Mouse (Mus musculus): ENCODE data around the gene Ptdss2. TPM values are rescaled to one million over a fixed set of nuclear protein-coding genes. Genes with fewer than 3 reads are reported as not detected.

Ptdss2 gene
- 14.6 TPM for polyA plus RNA-seq (2014; fragmentation: Illumina TruSeq; extraction: RNeasy Lipid Tissue Mini Kit (QIAGEN cat#74804); ENCODE audit: insufficient read depth, low read depth, low replicate concordance)

DNA sequence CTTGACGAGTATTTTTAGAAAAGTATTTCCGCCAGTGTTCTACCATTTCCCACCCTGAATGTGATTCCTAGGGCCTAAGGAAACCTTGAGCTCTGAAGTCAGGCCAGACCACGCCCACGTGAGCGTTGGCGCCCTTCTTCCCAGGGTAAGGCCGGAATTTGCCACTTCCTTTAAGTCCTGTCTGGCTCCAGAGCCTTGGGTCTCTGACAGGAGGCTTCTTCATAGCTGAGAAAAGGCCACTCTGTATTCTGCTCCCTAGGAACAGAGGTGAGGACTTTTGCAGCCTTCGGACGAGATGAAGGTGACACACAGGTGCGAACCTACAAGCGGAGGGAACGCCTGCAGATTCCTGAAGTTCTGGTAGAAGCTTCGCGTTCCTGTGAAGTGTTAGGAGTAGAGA lies at the start of gene Ptdss2:
TSS of gene Ptdss2 (plus strand) at position 138 of the 400 bp plus-strand sequence.

DNA sequence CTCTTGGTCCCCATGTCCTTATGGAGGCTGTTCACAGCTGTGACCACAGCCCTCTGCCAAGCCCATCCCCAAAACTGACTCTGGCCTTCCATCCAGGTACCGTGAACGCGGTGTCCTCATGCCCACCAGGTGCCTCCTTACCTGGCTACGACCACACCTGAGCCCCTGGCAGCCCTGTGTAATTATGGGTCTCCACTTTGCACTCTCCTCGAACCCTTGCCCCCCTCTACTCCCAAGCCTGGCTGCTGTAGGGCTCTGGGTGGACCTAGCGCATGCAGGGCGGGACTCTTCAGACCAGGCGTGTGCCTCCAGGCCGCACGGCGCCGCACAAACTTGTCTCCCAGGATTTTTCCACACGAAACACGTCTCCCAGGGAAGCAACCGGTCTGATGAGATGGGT lies 44.3 kb upstream of the Ptdss2 start, which contains the start of gene Pkp3:
TSS of gene Pkp3 (plus strand) at position 378 of the 400 bp plus-strand sequence.

DNA sequence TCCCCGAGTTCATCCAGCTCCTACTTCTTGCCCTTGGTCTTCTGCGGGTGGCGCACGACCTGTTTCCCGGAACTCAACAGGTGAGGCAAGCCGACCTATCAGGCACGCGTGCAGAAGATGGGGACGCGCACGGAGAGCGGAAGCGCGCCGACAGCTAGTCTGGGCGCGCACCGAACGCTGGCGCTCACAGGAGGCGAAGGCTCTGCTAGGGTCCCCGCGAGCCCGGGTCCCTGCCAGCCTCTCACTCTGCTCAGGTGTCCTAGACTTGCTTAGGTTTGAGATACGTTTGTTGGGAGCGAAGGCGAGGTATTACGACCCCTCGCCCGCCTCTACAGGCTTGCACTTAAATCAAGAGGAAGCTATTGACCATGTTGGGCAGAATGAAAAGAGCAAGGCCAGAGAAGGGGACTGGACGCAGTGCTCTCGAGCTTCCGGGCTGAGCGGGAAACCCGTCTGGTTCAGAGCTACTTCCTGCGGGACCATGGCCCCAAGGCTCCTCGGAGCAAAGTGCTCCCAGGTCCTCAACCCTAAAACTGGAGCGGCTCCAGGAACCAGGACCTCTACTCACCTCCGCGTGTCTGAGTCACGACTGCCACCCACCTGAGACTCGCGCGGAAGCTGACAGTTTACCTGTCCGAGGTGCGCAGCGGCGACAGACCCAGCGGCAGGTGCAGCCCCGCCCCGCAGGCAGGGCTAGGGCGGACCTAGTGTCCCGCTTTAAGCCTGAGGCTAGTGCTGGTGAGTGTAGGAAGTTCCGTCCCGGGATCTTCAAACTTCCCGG lies 22.1 kb upstream of the Ptdss2 start, which contains the start of gene Sigirr:
TSS of gene Sigirr (minus strand) at position 662 of the 781 bp plus-strand sequence.

DNA sequence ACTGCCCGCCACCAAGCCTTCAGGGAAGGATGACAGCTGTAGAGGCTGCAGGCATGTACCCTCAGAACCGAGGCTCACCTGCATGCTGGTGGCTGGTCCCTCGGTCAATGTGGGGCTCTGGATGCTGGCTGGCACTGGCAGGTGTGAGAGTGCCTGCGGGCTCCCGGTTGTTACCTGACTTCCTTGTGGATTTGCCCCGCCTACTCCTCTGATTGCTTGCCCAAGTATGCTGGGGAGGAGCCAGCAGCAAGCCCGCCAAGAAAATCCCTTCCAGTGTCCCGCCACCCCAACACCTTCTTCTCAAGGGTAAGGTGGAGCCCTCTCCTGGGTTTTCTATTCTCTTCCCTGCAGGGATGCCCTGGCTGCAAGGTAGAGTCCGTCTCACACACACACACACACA lies 4.5 kb upstream of the Ptdss2 start, which contains the start of gene Ano9:
TSS of gene Ano9 (minus strand) at position 171 of the 400 bp plus-strand sequence.

DNA sequence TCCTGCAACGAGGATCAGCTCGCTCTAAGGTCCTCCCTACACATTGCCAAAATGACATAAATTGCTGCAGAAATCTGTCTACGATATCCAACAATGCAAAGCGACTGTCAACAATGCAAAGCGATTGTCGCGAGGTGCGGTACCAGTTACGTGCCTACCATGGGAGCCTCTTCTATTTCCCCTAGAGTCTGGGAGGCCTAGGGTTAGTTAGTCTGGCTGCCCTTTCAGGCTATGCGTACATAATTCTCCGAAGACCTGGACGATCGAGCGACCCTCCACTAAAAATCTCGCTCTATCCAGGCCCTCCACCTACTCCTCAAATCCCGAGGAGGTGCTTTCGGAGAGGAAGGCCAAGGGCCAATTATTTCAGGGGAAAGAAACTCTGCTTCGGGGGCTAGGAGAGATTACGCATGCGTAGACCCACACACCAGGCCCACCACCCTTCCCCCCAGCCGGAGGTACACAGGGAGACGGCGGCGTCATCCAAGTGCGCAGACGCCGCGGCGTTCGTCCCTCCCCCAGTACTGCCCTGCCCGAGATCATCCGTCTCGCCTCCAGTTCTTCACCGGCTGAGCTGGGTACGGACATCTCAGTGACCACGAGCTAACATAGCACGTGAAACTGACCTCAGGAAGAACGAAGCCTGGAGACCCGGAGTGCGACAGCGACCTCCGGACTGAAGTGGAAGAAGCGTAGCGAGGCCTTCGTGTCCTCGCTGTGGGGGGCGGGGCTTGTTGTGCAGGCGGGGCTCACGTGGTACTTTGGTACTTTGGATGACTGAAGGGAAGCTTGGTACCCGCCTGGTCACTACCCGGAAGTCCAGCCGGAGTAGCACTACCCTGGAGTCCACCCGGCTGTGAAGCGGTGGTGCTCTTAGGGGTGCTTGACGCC lies 50.2 kb downstream of the Ptdss2 start, which contains the start of gene Rnh1:
TSS of gene Rnh1 (minus strand) at position 742 of the 891 bp plus-strand sequence.

DNA sequence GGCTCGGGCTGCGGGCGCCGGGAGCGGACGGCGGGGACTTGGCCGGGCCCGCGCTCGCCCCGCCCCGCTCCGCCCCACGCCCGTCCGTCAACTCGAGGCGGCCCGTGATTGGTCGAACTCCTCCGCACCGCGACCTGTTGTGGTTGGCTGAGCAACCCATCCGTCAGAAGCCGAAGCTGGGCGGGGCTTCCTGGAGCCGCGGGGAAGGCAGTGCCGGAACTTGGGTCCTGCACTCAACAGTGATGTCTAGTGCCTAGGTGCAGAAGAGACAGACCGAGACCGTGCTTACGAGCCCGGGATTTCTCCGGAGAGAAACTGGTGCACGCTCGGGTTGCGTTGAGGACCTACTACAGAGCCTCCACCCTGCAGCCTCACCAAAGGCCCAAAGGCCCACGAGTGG lies 71.8 kb downstream of the Ptdss2 start, which contains the start of the genes Hras and Lrrc56:
TSS of gene Hras (minus strand) at position 58 of the 400 bp plus-strand sequence.
TSS of gene Lrrc56 (plus strand) at position 210 of the 400 bp plus-strand sequence.

Other genes starting within 250 kb of the Ptdss2 start
- 114 TPM for gene Psmd13, start 240.4 kb upstream of the Ptdss2 start, polyA plus RNA-seq (2014; fragmentation: Illumina TruSeq; extraction: RNeasy Lipid Tissue Mini Kit (QIAGEN cat#74804); ENCODE audit: insufficient read depth, low read depth, low replicate concordance)
- 15.3 TPM for gene Sirt3, start 240.1 kb upstream of the Ptdss2 start, polyA plus RNA-seq (2014; fragmentation: Illumina TruSeq; extraction: RNeasy Lipid Tissue Mini Kit (QIAGEN cat#74804); ENCODE audit: insufficient read depth, low read depth, low replicate concordance)
- 141 TPM for gene Cox8b, start 221.9 kb upstream of the Ptdss2 start, polyA plus RNA-seq (2014; fragmentation: Illumina TruSeq; extraction: RNeasy Lipid Tissue Mini Kit (QIAGEN cat#74804); ENCODE audit: insufficient read depth, low read depth, low replicate concordance)
- gene Nlrp6, start 201.5 kb upstream of the Ptdss2 start, polyA plus RNA-seq (2014; fragmentation: Illumina TruSeq; extraction: RNeasy Lipid Tissue Mini Kit (QIAGEN cat#74804); ENCODE audit: insufficient read depth, low read depth, low replicate concordance): not detected
- gene Pgghg, start 181.0 kb upstream of the Ptdss2 start, polyA plus RNA-seq (2014; fragmentation: Illumina TruSeq; extraction: RNeasy Lipid Tissue Mini Kit (QIAGEN cat#74804); ENCODE audit: insufficient read depth, low read depth, low replicate concordance): 13.7 TPM
- gene Ifitm5, start 172.1 kb upstream of the Ptdss2 start, polyA plus RNA-seq (2014; fragmentation: Illumina TruSeq; extraction: RNeasy Lipid Tissue Mini Kit (QIAGEN cat#74804); ENCODE audit: insufficient read depth, low read depth, low replicate concordance): 1.2 TPM
- gene Gm45717, start 166.4 kb upstream of the Ptdss2 start, polyA plus RNA-seq (2014; fragmentation: Illumina TruSeq; extraction: RNeasy Lipid Tissue Mini Kit (QIAGEN cat#74804); ENCODE audit: insufficient read depth, low read depth, low replicate concordance): not detected
- gene Ifitm2, start 166.4 kb upstream of the Ptdss2 start, polyA plus RNA-seq (2014; fragmentation: Illumina TruSeq; extraction: RNeasy Lipid Tissue Mini Kit (QIAGEN cat#74804); ENCODE audit: insufficient read depth, low read depth, low replicate concordance): 663 TPM
- 139 TPM for gene Ifitm1, start 155.2 kb upstream of the Ptdss2 start, polyA plus RNA-seq (2014; fragmentation: Illumina TruSeq; extraction: RNeasy Lipid Tissue Mini Kit (QIAGEN cat#74804); ENCODE audit: insufficient read depth, low read depth, low replicate concordance)
- 811 TPM for gene Ifitm3, start 111.6 kb upstream of the Ptdss2 start, polyA plus RNA-seq (2014; fragmentation: Illumina TruSeq; extraction: RNeasy Lipid Tissue Mini Kit (QIAGEN cat#74804); ENCODE audit: insufficient read depth, low read depth, low replicate concordance)
- gene Ifitm6, start 104.5 kb upstream of the Ptdss2 start, polyA plus RNA-seq (2014; fragmentation: Illumina TruSeq; extraction: RNeasy Lipid Tissue Mini Kit (QIAGEN cat#74804); ENCODE audit: insufficient read depth, low read depth, low replicate concordance): 21.7 TPM
- not detected for gene Gm17387, start 93.3 kb upstream of the Ptdss2 start, polyA plus RNA-seq (2014; fragmentation: Illumina TruSeq; extraction: RNeasy Lipid Tissue Mini Kit (QIAGEN cat#74804); ENCODE audit: insufficient read depth, low read depth, low replicate concordance)
- not detected for gene B4galnt4, start 61.3 kb upstream of the Ptdss2 start, polyA plus RNA-seq (2014; fragmentation: Illumina TruSeq; extraction: RNeasy Lipid Tissue Mini Kit (QIAGEN cat#74804); ENCODE audit: insufficient read depth, low read depth, low replicate concordance)
- gene Pkp3, start 44.2 kb upstream of the Ptdss2 start, polyA plus RNA-seq (2014; fragmentation: Illumina TruSeq; extraction: RNeasy Lipid Tissue Mini Kit (QIAGEN cat#74804); ENCODE audit: insufficient read depth, low read depth, low replicate concordance): 12.5 TPM
- gene Sigirr, start 21.8 kb upstream of the Ptdss2 start, polyA plus RNA-seq (2014; fragmentation: Illumina TruSeq; extraction: RNeasy Lipid Tissue Mini Kit (QIAGEN cat#74804); ENCODE audit: insufficient read depth, low read depth, low replicate concordance): 23.1 TPM
- gene Ano9, start 4.6 kb upstream of the Ptdss2 start, polyA plus RNA-seq (2014; fragmentation: Illumina TruSeq; extraction: RNeasy Lipid Tissue Mini Kit (QIAGEN cat#74804); ENCODE audit: insufficient read depth, low read depth, low replicate concordance): 1.0 TPM
- 139 TPM for gene Rnh1, start 50.5 kb downstream of the Ptdss2 start, polyA plus RNA-seq (2014; fragmentation: Illumina TruSeq; extraction: RNeasy Lipid Tissue Mini Kit (QIAGEN cat#74804); ENCODE audit: insufficient read depth, low read depth, low replicate concordance)
- 93.0 TPM for gene Hras, start 71.6 kb downstream of the Ptdss2 start, polyA plus RNA-seq (2014; fragmentation: Illumina TruSeq; extraction: RNeasy Lipid Tissue Mini Kit (QIAGEN cat#74804); ENCODE audit: insufficient read depth, low read depth, low replicate concordance)
- 7.3 TPM for gene Lrrc56, start 71.8 kb downstream of the Ptdss2 start, polyA plus RNA-seq (2014; fragmentation: Illumina TruSeq; extraction: RNeasy Lipid Tissue Mini Kit (QIAGEN cat#74804); ENCODE audit: insufficient read depth, low read depth, low replicate concordance)
- 1.0 TPM for gene Lmntd2, start 91.7 kb downstream of the Ptdss2 start, polyA plus RNA-seq (2014; fragmentation: Illumina TruSeq; extraction: RNeasy Lipid Tissue Mini Kit (QIAGEN cat#74804); ENCODE audit: insufficient read depth, low read depth, low replicate concordance)
- gene Rassf7, start 93.5 kb downstream of the Ptdss2 start, polyA plus RNA-seq (2014; fragmentation: Illumina TruSeq; extraction: RNeasy Lipid Tissue Mini Kit (QIAGEN cat#74804); ENCODE audit: insufficient read depth, low read depth, low replicate concordance): 55.1 TPM
- gene Phrf1, start 106.4 kb downstream of the Ptdss2 start, polyA plus RNA-seq (2014; fragmentation: Illumina TruSeq; extraction: RNeasy Lipid Tissue Mini Kit (QIAGEN cat#74804); ENCODE audit: insufficient read depth, low read depth, low replicate concordance): 26.6 TPM
- 21.8 TPM for gene Irf7, start 144.1 kb downstream of the Ptdss2 start, polyA plus RNA-seq (2014; fragmentation: Illumina TruSeq; extraction: RNeasy Lipid Tissue Mini Kit (QIAGEN cat#74804); ENCODE audit: insufficient read depth, low read depth, low replicate concordance)
- gene Cdhr5, start 154.4 kb downstream of the Ptdss2 start, polyA plus RNA-seq (2014; fragmentation: Illumina TruSeq; extraction: RNeasy Lipid Tissue Mini Kit (QIAGEN cat#74804); ENCODE audit: insufficient read depth, low read depth, low replicate concordance): 0.23 TPM
- gene Sct, start 156.8 kb downstream of the Ptdss2 start, polyA plus RNA-seq (2014; fragmentation: Illumina TruSeq; extraction: RNeasy Lipid Tissue Mini Kit (QIAGEN cat#74804); ENCODE audit: insufficient read depth, low read depth, low replicate concordance): not detected
- not detected for gene Drd4, start 169.6 kb downstream of the Ptdss2 start, polyA plus RNA-seq (2014; fragmentation: Illumina TruSeq; extraction: RNeasy Lipid Tissue Mini Kit (QIAGEN cat#74804); ENCODE audit: insufficient read depth, low read depth, low replicate concordance)
- 20.4 TPM for gene Deaf1, start 205.3 kb downstream of the Ptdss2 start, polyA plus RNA-seq (2014; fragmentation: Illumina TruSeq; extraction: RNeasy Lipid Tissue Mini Kit (QIAGEN cat#74804); ENCODE audit: insufficient read depth, low read depth, low replicate concordance)
- gene Tmem80, start 205.4 kb downstream of the Ptdss2 start, polyA plus RNA-seq (2014; fragmentation: Illumina TruSeq; extraction: RNeasy Lipid Tissue Mini Kit (QIAGEN cat#74804); ENCODE audit: insufficient read depth, low read depth, low replicate concordance): 25.4 TPM
- gene Eps8l2, start 216.5 kb downstream of the Ptdss2 start, polyA plus RNA-seq (2014; fragmentation: Illumina TruSeq; extraction: RNeasy Lipid Tissue Mini Kit (QIAGEN cat#74804); ENCODE audit: insufficient read depth, low read depth, low replicate concordance): 30.4 TPM